Mouse (Mus musculus): ENCODE measurements at regions not wholly inside any gene's neighbourhood (a gene's known extent, or its start where the extent isn't known, plus 50 kb on each side); places are given as distances from the start of the nearest gene placed in this dataset.

DNA sequence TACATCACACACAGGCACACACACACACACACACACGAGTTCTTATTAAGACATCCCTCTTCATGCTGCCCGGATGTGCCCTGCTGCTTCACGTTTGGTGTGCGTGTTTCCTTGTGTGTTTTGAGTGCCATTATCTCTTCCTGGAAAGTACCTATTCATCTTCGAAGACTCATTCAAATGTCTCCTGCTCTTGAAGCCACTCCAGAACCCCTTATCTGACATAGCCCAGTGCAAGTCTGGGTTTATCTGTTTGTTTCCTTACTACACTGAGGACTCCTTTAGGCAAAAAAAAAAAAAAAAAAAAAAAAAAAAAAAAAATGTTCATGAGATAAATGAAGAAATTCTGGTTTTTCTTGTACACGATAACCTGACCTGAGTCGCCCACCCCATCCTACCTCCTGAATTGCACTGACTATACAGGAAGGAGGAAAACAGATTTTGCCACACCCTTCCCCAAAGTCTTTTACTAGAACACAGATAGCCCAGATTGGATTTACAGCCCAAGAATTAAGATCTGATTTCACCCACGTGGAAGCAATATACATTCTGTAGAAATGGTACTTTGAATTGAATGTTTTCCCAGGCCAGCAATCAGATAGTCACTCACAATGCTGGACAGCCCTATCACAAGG lies 101.1 kb upstream of the Cadm1 start:
- no peak for DNase-seq (ENCODE audit: extremely low spot score, low read depth, low spot score)

- no peak for DNase-seq (ENCODE audit: extremely low spot score, low read depth, low spot score)
Measured at GRCm38 (mm10) chr9:47429691-47430090, 100.3 kb upstream of the Cadm1 start.

DNA sequence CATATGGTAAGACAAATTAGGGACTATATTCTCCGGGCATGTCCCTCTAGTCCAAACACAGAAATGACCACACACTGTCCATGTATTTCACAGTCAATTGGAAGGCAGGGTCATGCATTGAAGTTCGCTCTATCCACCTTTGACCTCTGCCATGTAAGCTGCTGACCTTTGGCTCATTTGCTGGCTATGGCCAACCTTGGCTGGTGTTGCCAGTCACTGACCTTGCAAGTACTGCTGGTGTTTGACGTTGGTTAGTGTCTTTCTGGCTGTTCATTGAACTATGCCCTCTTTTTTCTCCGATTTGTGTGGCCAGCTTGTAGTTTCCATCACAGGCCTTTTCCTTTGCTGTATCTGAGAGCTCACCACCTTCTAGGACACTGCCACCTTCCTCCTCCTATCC lies 97.3 kb upstream of the Cadm1 start:
- no peak for DNase-seq (ENCODE audit: extremely low spot score, low read depth, low spot score)

- no peak for DNase-seq (ENCODE audit: extremely low spot score, low read depth, low spot score)
Measured at GRCm38 (mm10) chr9:47433185-47433584, 96.8 kb upstream of the Cadm1 start.

DNA sequence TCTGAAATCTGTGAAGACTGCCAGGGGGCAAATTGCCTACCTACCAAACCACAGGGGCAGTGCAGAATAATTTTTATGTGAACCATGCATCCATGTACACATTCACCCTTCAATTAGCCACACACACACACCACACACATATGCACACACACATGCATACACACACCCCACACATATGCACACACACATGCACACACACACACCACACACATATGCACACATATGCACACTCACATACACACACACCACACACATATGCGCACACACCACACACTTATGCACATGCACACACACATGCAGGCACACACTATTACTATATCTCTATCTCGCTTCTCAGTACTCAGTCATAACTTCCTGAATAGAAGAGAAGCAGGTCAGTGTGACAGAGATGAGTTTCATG lies 95.9 kb upstream of the Cadm1 start:
- no peak for DNase-seq (ENCODE audit: extremely low spot score, low read depth, low spot score)

- DNase-seq (ENCODE audit: extremely low spot score, low read depth, low spot score): no peak
Measured at GRCm38 (mm10) chr9:47438976-47439375, 91.0 kb upstream of the Cadm1 start.

- no peak for DNase-seq (ENCODE audit: extremely low spot score, low read depth, low spot score)
Measured at GRCm38 (mm10) chr9:47439506-47439905, 90.5 kb upstream of the Cadm1 start.

GRCm38 (mm10) chr9:47440128-47440527 lies 89.8 kb upstream of the Cadm1 start:
- no peak for DNase-seq (ENCODE audit: extremely low spot score, low read depth, low spot score)

GRCm38 (mm10) chr9:47441155-47441554 lies 88.8 kb upstream of the Cadm1 start:
- no peak for DNase-seq (ENCODE audit: extremely low spot score, low read depth, low spot score)

GRCm38 (mm10) chr9:47444168-47444567 lies 85.8 kb upstream of the Cadm1 start:
- no peak for DNase-seq (ENCODE audit: extremely low spot score, low read depth, low spot score)

DNA sequence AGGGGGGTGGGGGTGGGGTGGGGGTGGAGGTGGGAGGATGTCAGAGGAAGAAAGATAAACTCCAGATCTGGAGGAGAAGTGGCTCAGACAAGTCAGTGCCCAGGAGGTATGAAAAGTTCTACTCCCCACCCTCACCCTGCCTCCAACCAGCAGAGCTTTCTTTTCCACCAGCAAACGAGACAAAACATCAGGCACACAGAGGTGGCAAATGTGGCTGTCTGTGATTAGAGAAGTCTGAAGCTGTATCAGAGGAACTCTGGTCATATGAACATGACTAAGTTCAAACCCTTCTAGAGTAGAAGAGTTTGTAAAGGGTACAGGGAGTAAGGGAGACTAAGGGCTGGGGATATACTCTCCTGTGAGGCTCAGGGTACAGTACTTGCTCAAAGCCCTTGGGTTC lies 85.2 kb upstream of the Cadm1 start:
- DNase-seq (ENCODE audit: extremely low spot score, low read depth, low spot score): no peak

GRCm38 (mm10) chr9:47445332-47445731 lies 84.6 kb upstream of the Cadm1 start:
- DNase-seq (ENCODE audit: extremely low spot score, low read depth, low spot score): no peak

DNA sequence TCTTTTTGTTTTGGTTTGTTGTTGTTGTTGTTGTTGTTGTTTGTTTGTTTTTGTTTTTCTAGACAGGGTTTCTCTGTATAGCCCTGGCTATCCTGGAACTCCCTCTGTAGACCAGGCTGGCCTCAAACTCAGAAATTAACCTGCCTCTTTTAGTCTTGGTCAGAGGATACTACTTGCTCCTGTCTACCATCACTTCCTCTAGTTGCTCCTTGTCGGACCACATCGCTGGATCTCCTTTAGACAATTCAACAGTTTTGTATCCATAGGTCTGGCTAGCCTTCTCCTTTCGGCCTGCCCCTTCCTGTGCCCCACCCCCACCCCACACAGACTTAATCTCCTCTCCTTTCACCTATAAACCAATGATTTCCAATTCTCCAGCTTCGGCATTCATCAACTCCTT lies 77.2 kb upstream of the Cadm1 start:
- no peak for DNase-seq (ENCODE audit: extremely low spot score, low read depth, low spot score)

DNA sequence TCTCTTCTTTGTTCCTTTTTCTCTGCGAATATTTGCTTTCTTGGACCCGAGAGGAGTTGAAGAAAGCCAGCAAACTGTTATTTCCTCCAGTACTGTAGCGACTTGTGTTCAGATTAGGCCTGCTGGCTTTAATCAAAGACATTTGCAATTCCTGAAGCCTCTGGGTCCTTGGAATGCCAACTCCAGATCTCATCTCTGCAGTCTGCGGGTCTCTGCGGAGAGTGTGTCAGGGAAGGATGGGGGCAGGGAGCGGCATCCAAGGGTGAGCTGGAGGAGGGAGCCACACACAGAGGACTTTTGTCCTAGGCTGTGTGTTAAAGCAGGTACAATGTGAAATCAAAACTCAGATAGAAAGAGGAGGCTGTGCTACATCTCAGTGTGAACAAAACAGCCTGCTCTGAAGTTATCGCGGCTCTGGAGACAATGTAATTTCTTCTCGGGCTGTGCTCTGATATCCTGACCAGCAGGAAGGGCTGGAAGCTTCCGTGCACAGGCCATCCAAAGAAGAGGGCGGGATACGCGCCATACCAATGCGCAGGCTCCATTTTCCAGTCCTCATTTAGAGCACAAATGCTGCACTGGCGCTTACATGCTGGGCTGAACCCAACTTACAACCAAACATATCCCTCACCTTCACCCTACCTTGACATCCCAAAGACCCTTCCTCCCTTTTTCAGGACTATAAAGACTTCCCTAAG lies 71.1 kb upstream of the Cadm1 start:
- no peak for DNase-seq (ENCODE audit: extremely low spot score, low read depth, low spot score)

- no peak for DNase-seq (ENCODE audit: extremely low spot score, low read depth, low spot score)
Measured at GRCm38 (mm10) chr9:47459461-47460049, 70.4 kb upstream of the Cadm1 start.

GRCm38 (mm10) chr9:47460241-47460640 lies 69.7 kb upstream of the Cadm1 start:
- no peak for DNase-seq (ENCODE audit: extremely low spot score, low read depth, low spot score)

DNA sequence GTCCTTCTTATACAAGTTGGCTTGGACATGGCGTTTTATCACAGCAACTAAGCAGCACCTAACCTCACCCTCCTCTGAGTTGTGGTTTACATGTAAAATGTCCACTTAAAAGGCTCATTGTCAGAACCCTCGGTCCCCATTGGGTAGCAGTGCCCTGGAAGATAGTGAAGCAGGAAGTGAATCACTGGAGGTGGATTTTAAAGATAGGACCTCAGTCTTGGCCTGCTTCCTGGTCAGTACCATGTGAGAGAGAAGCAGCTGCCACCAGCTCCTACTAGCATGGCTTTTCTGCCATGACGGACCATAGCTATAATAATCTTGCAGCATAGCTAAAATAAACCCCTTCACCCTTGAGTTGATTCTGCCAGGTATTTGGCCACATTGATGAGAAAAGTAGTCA lies 68.1 kb upstream of the Cadm1 start:
- DNase-seq (ENCODE audit: extremely low spot score, low read depth, low spot score): no peak

DNA sequence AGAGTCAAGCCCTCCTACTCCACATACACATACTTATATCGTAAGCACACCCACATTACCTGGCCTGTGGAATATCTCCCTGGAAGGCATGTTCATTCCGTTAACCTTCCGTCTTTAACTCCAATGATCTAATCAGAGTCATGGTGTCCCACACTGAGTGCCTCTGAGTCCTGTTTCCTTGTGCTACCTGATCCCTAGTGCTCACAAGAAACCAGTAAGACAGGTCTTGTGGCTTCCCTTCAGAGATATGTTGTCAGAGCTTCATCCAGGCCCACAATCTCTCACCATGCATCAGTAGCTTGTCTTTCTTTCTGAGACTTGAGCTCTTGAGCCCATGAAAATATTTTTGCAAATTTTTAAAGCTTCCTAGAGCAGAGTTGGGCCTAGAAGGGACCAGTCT lies 63.2 kb upstream of the Cadm1 start:
- DNase-seq (ENCODE audit: extremely low spot score, low read depth, low spot score): no peak

GRCm38 (mm10) chr9:47467815-47468214 lies 62.2 kb upstream of the Cadm1 start:
- DNase-seq (ENCODE audit: extremely low spot score, low read depth, low spot score): no peak

DNA sequence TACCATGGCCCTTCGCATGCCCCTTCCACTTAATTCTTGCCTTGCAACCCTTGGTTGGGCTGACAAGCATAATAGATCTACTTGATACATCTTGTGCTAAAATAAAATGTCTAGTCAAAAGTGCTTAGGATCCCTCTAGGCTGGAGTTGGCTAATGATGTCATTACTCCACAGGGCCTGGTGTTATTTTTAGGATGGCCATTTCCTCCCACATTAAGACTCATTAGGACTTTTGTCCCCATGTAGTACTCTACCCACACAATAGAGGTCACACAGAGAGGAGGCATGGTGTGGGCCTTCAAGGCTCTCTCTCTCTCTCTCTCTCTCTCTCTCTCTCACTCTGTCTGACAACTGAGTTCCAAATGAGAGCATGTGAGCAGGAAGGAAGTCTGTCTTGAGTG lies 60.4 kb upstream of the Cadm1 start:
- no peak for DNase-seq (ENCODE audit: extremely low spot score, low read depth, low spot score)

- DNase-seq (ENCODE audit: extremely low spot score, low read depth, low spot score): no peak
Measured at GRCm38 (mm10) chr9:47470741-47471140, 59.2 kb upstream of the Cadm1 start.

- DNase-seq (ENCODE audit: extremely low spot score, low read depth, low spot score): no peak
Measured at GRCm38 (mm10) chr9:47471767-47472420, 58.1 kb upstream of the Cadm1 start.

Measured in hindlimb bud, embryonic 11.5 days (tissue).